Mouse (Mus musculus) myocyte (in vitro differentiated cells): Measurements from ENCODE around the gene Ppp1r13l. TPM values are rescaled to one million over a fixed set of nuclear protein-coding genes. Genes with fewer than 3 reads are reported as not detected.

Source experiments
- H3K27me3 ChIP-seq: one replicate; pipeline ENCODE4 v1.6.1; 2011; ENCODE audit not compliant: control insufficient read depth, insufficient read depth, insufficient read length
- H3K36me3 ChIP-seq: one replicate; pipeline ENCODE4 v1.6.1; 2011; ENCODE audit not compliant: control insufficient read depth, insufficient read depth
- H3K4me2 ChIP-seq: one replicate; pipeline ENCODE4 v1.6.1; 2011; ENCODE audit warnings: low read depth, control low read depth
- H3K4me3 ChIP-seq: one replicate; pipeline ENCODE4 v1.5.1; 2011; ENCODE audit warnings: mild to moderate bottlenecking, control low read depth, moderate library complexity
- H3K79me2 ChIP-seq: one replicate; pipeline ENCODE4 v1.6.1; 2011; ENCODE audit not compliant: control insufficient read depth, insufficient read depth
- H3ac ChIP-seq: one replicate; pipeline ENCODE4 v1.6.1; 2011; ENCODE audit not compliant: control insufficient read depth, insufficient read length
- CEBPB ChIP-seq: IDR thresholded peaks from 2 replicates; pipeline ENCODE4 v1.6.1; 2011; ENCODE audit warnings: mild to moderate bottlenecking, moderate library complexity; ENCODE audit not compliant: poor library complexity, insufficient read depth, severe bottlenecking
- E2F4 ChIP-seq: IDR thresholded peaks from one replicate; pipeline ENCODE4 v1.6.1; 2011; ENCODE audit warnings: mild to moderate bottlenecking, control low read depth, moderate library complexity; ENCODE audit not compliant: insufficient read depth
- MAX ChIP-seq: IDR thresholded peaks from one replicate; pipeline ENCODE4 v1.6.1; 2011; ENCODE audit warnings: low read depth, mild to moderate bottlenecking, control low read depth
- MYOD1 ChIP-seq, 3 experiments: IDR thresholded peaks; one replicate each; pipeline ENCODE4 v1.6.1; 2011; ENCODE audit warnings: control low read depth in 2 of 3, low read depth in 2 of 3, mild to moderate bottlenecking in 2 of 3, moderate library complexity in 1 of 3; ENCODE audit not compliant: insufficient read length in 2 of 3, control insufficient read depth in 1 of 3
- MYOG ChIP-seq, 3 experiments: IDR thresholded peaks; one replicate each; pipeline ENCODE4 v1.6.1; 2011; ENCODE audit warnings: control low read depth in 2 of 3, low read depth in 2 of 3, mild to moderate bottlenecking in 2 of 3; ENCODE audit not compliant: insufficient read length in 2 of 3, control insufficient read depth in 1 of 3, insufficient read depth in 1 of 3
- POLR2A ChIP-seq: IDR thresholded peaks from one replicate; pipeline ENCODE4 v1.6.1; 2011; ENCODE audit warnings: low read depth, mild to moderate bottlenecking, control low read depth, moderate library complexity; ENCODE audit not compliant: insufficient read length
- POLR2AphosphoS2 ChIP-seq: IDR thresholded peaks from one replicate; pipeline ENCODE4 v1.6.1; 2011; ENCODE audit warnings: low read depth, control low read depth; ENCODE audit not compliant: insufficient read length
- REST ChIP-seq: IDR thresholded peaks from one replicate; pipeline ENCODE4 v1.6.1; 2011; ENCODE audit warnings: mild to moderate bottlenecking, control low read depth, moderate library complexity; ENCODE audit not compliant: insufficient read depth, insufficient read length
- SRF ChIP-seq: IDR thresholded peaks from one replicate; pipeline ENCODE4 v1.6.1; 2011; ENCODE audit warnings: low read depth; ENCODE audit not compliant: control insufficient read depth, insufficient read length
- TCF12 ChIP-seq: IDR thresholded peaks from one replicate; pipeline ENCODE4 v1.6.1; 2011; ENCODE audit warnings: mild to moderate bottlenecking, control low read depth; ENCODE audit not compliant: poor library complexity, insufficient read depth, severe bottlenecking
- TCF3 ChIP-seq: IDR thresholded peaks from one replicate; pipeline ENCODE4 v1.6.1; 2011; ENCODE audit warnings: low read depth, control low read depth; ENCODE audit not compliant: insufficient read length
- USF1 ChIP-seq: IDR thresholded peaks from one replicate; pipeline ENCODE4 v1.6.1; 2011; ENCODE audit warnings: low read depth, mild to moderate bottlenecking, control low read depth, moderate library complexity
- polyA plus RNA-seq: library from polyadenylated mRNA; unstranded; fragments of >200 nt; fragmentation: generic; extraction: Trizol; gene quantifications from one replicate; pipeline ENCODE4 v1.2.1, GENCODE M21; 2012; ENCODE audit warnings: missing spikeins

The Ppp1r13l gene
- polyA plus RNA-seq, 1 experiment: 36.0 TPM

GRCm38 (mm10) chr7:19341250-19341649 is 18.3 kb upstream of the Ppp1r13l start:
- Histone ChIP-seq H3K4me3 (peak overlapping the region; percentile 20), H3K36me3 (no peaks in the 10 kb centered on the region), H3K4me2 (peak overlapping the region; percentile 86), H3ac (no peak overlapping the region), H3K79me2 (no peaks in the 10 kb centered on the region), H3K27me3 (no peaks in the 10 kb centered on the region)
- TF ChIP-seq USF1: no peak
- no peak for TF ChIP-seq SRF
- no peak for TF ChIP-seq MAX
- no peak for TF ChIP-seq CEBPB
- TF ChIP-seq TCF3: no peak
- no peak for TF ChIP-seq POLR2AphosphoS2
- TF ChIP-seq MYOG (IDR thresholded peaks at IDR 0.05; ENCODE audit: control insufficient read depth in 1 of 3, insufficient read depth in 1 of 3, insufficient read length in 2 of 3, low read depth in 2 of 3): no peak
- no peak for TF ChIP-seq E2F4
- TF ChIP-seq POLR2A: no peak
- TF ChIP-seq TCF12: no peak
- TF ChIP-seq MYOD1 (IDR thresholded peaks at IDR 0.05; ENCODE audit: control insufficient read depth in 1 of 3, insufficient read length in 2 of 3, low read depth in 2 of 3): no peak
- TF ChIP-seq REST: no peak

DNA sequence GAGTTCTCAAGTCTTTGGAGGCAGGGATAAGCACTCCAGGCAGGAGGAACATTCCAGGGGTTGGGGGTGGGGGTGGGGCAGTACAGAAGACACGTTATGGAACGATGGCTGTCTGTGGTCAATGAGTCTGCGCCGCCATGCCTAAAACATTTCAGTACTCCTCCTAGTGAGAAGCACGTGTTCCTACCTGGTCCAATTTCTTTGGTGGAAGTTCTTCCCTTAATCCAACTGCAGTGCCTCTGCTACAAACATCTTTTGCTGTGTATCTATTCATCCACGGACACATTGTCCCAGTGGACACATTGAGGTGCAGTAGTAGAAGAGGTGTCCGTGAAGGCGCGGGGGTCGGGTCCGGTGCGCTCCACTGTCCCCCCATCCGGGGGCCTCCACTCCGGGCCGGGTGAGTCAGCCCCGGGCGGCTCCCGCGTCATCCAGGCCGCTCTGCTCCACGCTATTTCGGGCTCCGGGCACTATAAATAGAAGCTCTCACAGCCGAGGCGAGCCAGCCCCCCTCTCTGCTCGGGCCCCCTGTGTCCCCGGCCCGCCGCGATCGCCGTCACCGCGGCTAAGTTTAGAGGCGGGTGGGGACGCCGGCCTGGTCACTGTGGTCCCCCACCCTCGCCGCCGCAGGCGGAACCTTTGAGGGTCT is 17.7 kb upstream of the Ppp1r13l start:
- peak overlapping the region; percentile 86 for H3K4me2 ChIP-seq
- no peaks in the 10 kb centered on the region for H3K27me3 ChIP-seq
- no peak overlapping the region for H3ac ChIP-seq
- peak; percentile 56 for TF ChIP-seq POLR2AphosphoS2
- TF ChIP-seq SRF: no peak
- TF ChIP-seq MAX: no peak
- no peak for TF ChIP-seq E2F4
- peak in 1 of 3 experiments; percentile 28 for TF ChIP-seq MYOG (IDR thresholded peaks at IDR 0.05; ENCODE audit: control insufficient read depth in 1 of 3, insufficient read depth in 1 of 3, insufficient read length in 2 of 3, low read depth in 2 of 3)
- TF ChIP-seq TCF3: no peak
- no peak for TF ChIP-seq USF1
- TF ChIP-seq REST: no peak
- no peak for TF ChIP-seq TCF12
- peak in 1 of 3 experiments; percentile 7 for TF ChIP-seq MYOD1 (IDR thresholded peaks at IDR 0.05; ENCODE audit: control insufficient read depth in 1 of 3, insufficient read length in 2 of 3, low read depth in 2 of 3)
- no peak for TF ChIP-seq CEBPB
- TF ChIP-seq POLR2A: no peak
- H3K79me2 ChIP-seq: no peaks in the 10 kb centered on the region
- no peaks in the 10 kb centered on the region for H3K36me3 ChIP-seq
- peak overlapping the region; percentile 20 for H3K4me3 ChIP-seq

DNA sequence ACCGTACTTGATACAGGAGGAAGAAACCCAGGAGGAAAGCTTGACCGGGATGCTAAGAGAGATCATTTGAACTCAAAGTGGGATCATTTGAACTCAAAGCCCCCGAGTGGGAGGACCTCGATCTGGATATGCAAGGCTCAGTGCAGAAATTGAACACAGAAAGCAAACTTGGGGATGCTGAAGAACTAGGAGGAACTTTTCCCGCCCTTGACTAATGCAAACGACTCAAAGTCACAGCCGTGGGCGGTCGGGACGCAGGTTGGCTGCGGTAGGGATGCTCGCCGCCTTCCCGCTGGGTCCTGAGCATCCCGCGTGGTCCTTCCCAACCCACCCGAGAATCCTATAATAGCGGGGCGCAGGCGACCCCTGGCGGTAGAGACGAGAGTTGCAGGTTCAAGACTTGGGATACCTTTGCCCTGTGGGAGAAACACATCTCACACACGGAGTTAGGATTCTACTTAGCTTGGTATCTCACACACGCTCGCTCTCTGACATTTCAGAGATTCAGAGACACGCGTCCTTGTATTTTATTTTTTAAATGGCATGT is 17.0 kb upstream of the Ppp1r13l start:
- TF ChIP-seq CEBPB (no peak), MAX (no peak), POLR2AphosphoS2 (no peak), MYOD1 (IDR thresholded peaks at IDR 0.05; ENCODE audit: control insufficient read depth in 1 of 3, insufficient read length in 2 of 3, low read depth in 2 of 3) (no peak), SRF (no peak), REST (no peak), USF1 (no peak), MYOG (IDR thresholded peaks at IDR 0.05; ENCODE audit: control insufficient read depth in 1 of 3, insufficient read depth in 1 of 3, insufficient read length in 2 of 3, low read depth in 2 of 3) (no peak), POLR2A (no peak), E2F4 (no peak), TCF12 (no peak), TCF3 (no peak)
- Histone ChIP-seq H3K4me2 (peak overlapping the region; percentile 86), H3K36me3 (no peaks in the 10 kb centered on the region), H3K79me2 (no peaks in the 10 kb centered on the region), H3K27me3 (no peaks in the 10 kb centered on the region), H3ac (no peak overlapping the region), H3K4me3 (peak overlapping the region; percentile 20)

GRCm38 (mm10) chr7:19343210-19343808 is 16.2 kb upstream of the Ppp1r13l start:
- Histone ChIP-seq H3K4me3 (no peak overlapping the region), H3K27me3 (no peaks in the 10 kb centered on the region), H3K4me2 (peak overlapping the region; percentile 77), H3ac (no peak overlapping the region), H3K79me2 (no peaks in the 10 kb centered on the region), H3K36me3 (no peaks in the 10 kb centered on the region)
- TF ChIP-seq REST: no peak
- TF ChIP-seq SRF: no peak
- TF ChIP-seq MYOD1 (IDR thresholded peaks at IDR 0.05; ENCODE audit: control insufficient read depth in 1 of 3, insufficient read length in 2 of 3, low read depth in 2 of 3): no peak
